Mouse (Mus musculus) midbrain, embryonic 13.5 days (tissue): Measurements from ENCODE around the gene Yae1d1. TPM values are rescaled to one million over a fixed set of nuclear protein-coding genes. Genes with fewer than 3 reads are reported as not detected.

ENCODE experiments used
- ATAC-seq: fragments of 200-750 bp; cut with Nextera tagmentation; 2 replicates; pipeline ENCODE4 v1.8.0; 2017; ENCODE audit warnings: mild to moderate bottlenecking, moderate TSS enrichment, moderate library complexity
- H3K27ac ChIP-seq: fragments of 300-500 bp; sonication (generic); 2 replicates; pipeline ENCODE4 v1.5.1; 2015; ENCODE audit warnings: inconsistent platforms, mild to moderate bottlenecking, moderate library complexity
- H3K27me3 ChIP-seq: fragments of 300-500 bp; sonication (generic); 2 replicates; pipeline ENCODE4 v1.6.1; 2015; ENCODE audit warnings: mild to moderate bottlenecking, inconsistent platforms
- H3K36me3 ChIP-seq: fragments of 300-500 bp; sonication (generic); 2 replicates; pipeline ENCODE4 v1.6.1; 2015; ENCODE audit warnings: mild to moderate bottlenecking, inconsistent platforms
- H3K4me1 ChIP-seq: fragments of 300-500 bp; sonication (generic); replicated peaks from 2 replicates; pipeline ENCODE4 v1.6.1; 2015; ENCODE audit warnings: inconsistent platforms
- H3K4me2 ChIP-seq: fragments of 300-500 bp; sonication (generic); replicated peaks from 2 replicates; pipeline ENCODE4 v1.6.1; 2015; ENCODE audit warnings: moderate library complexity, mild to moderate bottlenecking, inconsistent platforms
- H3K4me3 ChIP-seq: fragments of 300-500 bp; sonication (generic); replicated peaks from 2 replicates; pipeline ENCODE4 v1.5.1; 2015; ENCODE audit warnings: mild to moderate bottlenecking, inconsistent platforms
- H3K9ac ChIP-seq: fragments of 300-500 bp; sonication (generic); replicated peaks from 2 replicates; pipeline ENCODE4 v1.6.1; 2015; ENCODE audit warnings: mild to moderate bottlenecking, inconsistent platforms
- H3K9me3 ChIP-seq: fragments of 300-500 bp; sonication (generic); 2 replicates; pipeline ENCODE4 v1.6.1; 2016; ENCODE audit warnings: mild to moderate bottlenecking, inconsistent platforms
- WGBS: fragments of 180-500 bp; shearing (Covaris S2); methylation state at CpG from one replicate; pipeline ENCODE4 v1.1.7; 2015; 5-methylcytosine and 5-hydroxymethylcytosine counted together
- polyA plus RNA-seq: library from polyadenylated mRNA; unstranded; fragments of >200 nt; fragmentation: Nextera tagmentation; extraction: Ambion mirVana; gene quantifications from 2 replicates; pipeline ENCODE4 v1.2.1, GENCODE M21; 2015

Gene Yae1d1
- 99.6 and 104 TPM in 2 replicates for polyA plus RNA-seq

- Histone ChIP-seq H3K4me2 (peak within 1 kb of the TSS; percentile 67), H3K27me3 (no peaks in the 10 kb centered on the region), H3K27ac (peak within 1 kb of the TSS; percentile 78), H3K9ac (peak within 1 kb of the TSS; percentile 83), H3K9me3 (no peaks in the 10 kb centered on the region), H3K4me3 (peak within 1 kb of the TSS; percentile 82), H3K36me3 (peaks cover 3% of the 10 kb centered on the region; the same call in 1 of the 2 replicates), H3K4me1 (peaks cover 11% of the 10 kb centered on the region)
- ATAC-seq: peak; percentile 100
- WGBS: under 1% methylated on average over 54 of the region's 54 CpGs
Observed at GRCm38 (mm10) chr13:17992697-17993514, at the start of gene Yae1d1. Yae1d1 (minus strand) TSS chr13:17993349.

GRCm38 (mm10) chr13:18038814-18039213 is 45.7 kb upstream of the Yae1d1 start:
- Histone ChIP-seq H3K4me1 (no peaks in the 10 kb centered on the region), H3K9ac (no peak overlapping the region), H3K4me2 (no peak overlapping the region), H3K4me3 (no peak overlapping the region), H3K9me3 (no peaks in the 10 kb centered on the region), H3K27ac (no peak overlapping the region), H3K36me3 (no peaks in the 10 kb centered on the region), H3K27me3 (no peaks in the 10 kb centered on the region)
- no peak for ATAC-seq
- 80% methylated on average over 2 of the region's 2 CpGs for WGBS

GRCm38 (mm10) chr13:18016604-18017003 is 23.5 kb upstream of the Yae1d1 start:
- H3K27ac ChIP-seq: no peak overlapping the region
- no peaks in the 10 kb centered on the region for H3K27me3 ChIP-seq
- H3K9ac ChIP-seq: no peak overlapping the region
- H3K36me3 ChIP-seq: no peaks in the 10 kb centered on the region
- H3K4me2 ChIP-seq: no peak overlapping the region
- H3K9me3 ChIP-seq: no peaks in the 10 kb centered on the region
- ATAC-seq: no peak
- no peak overlapping the region for H3K4me3 ChIP-seq
- 72% methylated on average over 3 of the region's 3 CpGs for WGBS
- H3K4me1 ChIP-seq: no peaks in the 10 kb centered on the region

- no peaks in the 10 kb centered on the region for H3K9me3 ChIP-seq
- WGBS: 83% methylated on average over 6 of the region's 6 CpGs
Observed at GRCm38 (mm10) chr13:18013205-18013604, 20.1 kb upstream of the Yae1d1 start.

GRCm38 (mm10) chr13:18011055-18011454 is 17.9 kb upstream of the Yae1d1 start:
- Histone ChIP-seq H3K36me3 (no peaks in the 10 kb centered on the region), H3K4me3 (no peak overlapping the region), H3K9ac (no peak overlapping the region), H3K4me1 (no peaks in the 10 kb centered on the region), H3K27ac (no peak overlapping the region), H3K9me3 (no peaks in the 10 kb centered on the region), H3K27me3 (no peaks in the 10 kb centered on the region), H3K4me2 (no peak overlapping the region)
- WGBS: 84% methylated on average over 4 of the region's 4 CpGs
- ATAC-seq: no peak

More at GRCm38 (mm10) chr13:18013205-18013604, 20.1 kb upstream of the Yae1d1 start:
- Histone ChIP-seq H3K4me1 (no peaks in the 10 kb centered on the region), H3K4me3 (no peak overlapping the region), H3K4me2 (no peak overlapping the region), H3K36me3 (no peaks in the 10 kb centered on the region), H3K27ac (no peak overlapping the region), H3K9ac (no peak overlapping the region), H3K27me3 (no peaks in the 10 kb centered on the region)
- no peak for ATAC-seq

DNA sequence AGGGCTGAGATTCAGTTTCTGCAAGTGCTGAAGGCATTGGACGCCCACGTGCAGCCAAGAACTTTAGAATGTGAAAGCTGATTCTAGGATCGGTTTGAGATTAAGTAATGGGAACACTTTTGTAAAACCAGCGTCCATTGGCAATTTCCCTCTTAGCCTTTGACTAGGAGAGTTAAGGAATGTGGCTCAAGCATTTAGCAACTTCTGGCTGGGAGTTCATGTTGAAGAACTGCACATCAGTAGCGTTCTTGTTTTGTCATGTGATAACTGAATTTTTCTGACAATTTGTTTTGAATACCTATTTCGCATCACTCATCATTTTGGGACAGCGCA is 332 bp upstream of the Yae1d1 start:
- peaks cover 11% of the 10 kb centered on the region for H3K4me1 ChIP-seq
- H3K9ac ChIP-seq: peak overlapping the region; percentile 45
- ATAC-seq: no peak; the same call in 1 of the 2 replicates
- peaks cover 3% of the 10 kb centered on the region; the same call in 1 of the 2 replicates for H3K36me3 ChIP-seq
- WGBS: 40% methylated on average over 7 of the region's 7 CpGs
- H3K9me3 ChIP-seq: no peaks in the 10 kb centered on the region
- peak overlapping the region; percentile 78; the same call in 1 of the 2 replicates for H3K27ac ChIP-seq
- H3K27me3 ChIP-seq: no peaks in the 10 kb centered on the region
- H3K4me3 ChIP-seq: peak overlapping the region; percentile 82
- peak overlapping the region; percentile 67 for H3K4me2 ChIP-seq

DNA sequence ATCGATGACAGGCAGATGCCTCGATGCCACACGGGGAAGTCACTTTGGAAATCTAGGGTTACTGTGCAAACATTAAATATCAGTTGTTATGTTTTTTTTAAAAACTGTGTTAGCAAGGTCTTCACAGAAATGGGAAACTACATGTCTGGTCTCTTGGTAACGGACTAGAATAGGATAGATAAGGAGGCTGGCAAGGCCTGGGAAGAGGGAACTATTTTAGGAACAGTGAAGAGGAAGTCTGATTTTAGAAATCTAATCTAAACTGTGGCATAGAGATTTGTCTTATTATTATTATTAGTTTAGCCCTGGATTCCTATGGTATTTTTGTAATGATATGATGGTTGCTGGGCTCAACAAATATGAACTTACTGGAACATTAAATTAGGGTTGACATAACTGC is 1.1 kb downstream of the Yae1d1 start:
- no peaks in the 10 kb centered on the region for H3K9me3 ChIP-seq
- H3K27ac ChIP-seq: no peak overlapping the region
- ATAC-seq: no peak
- H3K36me3 ChIP-seq: peaks cover 10% of the 10 kb centered on the region
- no peak overlapping the region for H3K9ac ChIP-seq
- H3K4me2 ChIP-seq: peak overlapping the region; percentile 67
- H3K27me3 ChIP-seq: no peaks in the 10 kb centered on the region
- 92% methylated on average over 4 of the region's 4 CpGs for WGBS
- H3K4me3 ChIP-seq: peak overlapping the region; percentile 82
- H3K4me1 ChIP-seq: peaks cover 11% of the 10 kb centered on the region

- 53% methylated on average over 4 of the region's 4 CpGs for WGBS
- Histone ChIP-seq H3K4me3 (no peak overlapping the region), H3K36me3 (peaks cover 51% of the 10 kb centered on the region), H3K4me1 (no peaks in the 10 kb centered on the region), H3K27ac (no peak overlapping the region), H3K9ac (no peak overlapping the region), H3K9me3 (no peaks in the 10 kb centered on the region), H3K4me2 (no peak overlapping the region), H3K27me3 (no peaks in the 10 kb centered on the region)
- ATAC-seq: peak; percentile 37; the same call in 1 of the 2 replicates
Observed at GRCm38 (mm10) chr13:17983194-17983593, 10.0 kb downstream of the Yae1d1 start.

DNA sequence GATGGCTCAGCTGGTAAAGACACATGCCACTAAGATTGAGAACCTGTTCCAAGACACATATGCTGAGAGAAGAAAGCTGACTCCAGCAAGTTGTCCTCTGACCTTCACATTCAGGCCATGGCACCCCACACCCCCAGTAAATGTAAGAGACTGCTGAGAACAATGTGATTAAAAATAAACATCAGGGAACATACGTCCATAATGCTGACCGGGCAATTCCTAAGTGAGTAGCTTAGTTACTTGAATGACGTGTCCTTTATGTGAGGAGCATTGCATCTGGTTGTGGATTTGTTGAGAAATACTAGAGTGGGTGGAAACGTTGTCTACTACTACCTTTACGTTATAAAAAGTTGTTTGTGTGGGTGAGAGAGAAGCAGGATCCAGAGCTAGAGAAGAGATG is 10.5 kb downstream of the Yae1d1 start:
- Histone ChIP-seq H3K36me3 (peaks cover 49% of the 10 kb centered on the region), H3K27ac (no peak overlapping the region), H3K27me3 (no peaks in the 10 kb centered on the region), H3K4me1 (no peaks in the 10 kb centered on the region), H3K9me3 (no peaks in the 10 kb centered on the region), H3K4me3 (no peak overlapping the region), H3K4me2 (no peak overlapping the region), H3K9ac (no peak overlapping the region)
- WGBS: 88% methylated on average over 5 of the region's 5 CpGs
- no peak for ATAC-seq

GRCm38 (mm10) chr13:17976854-17977739 is 16.1 kb downstream of the Yae1d1 start:
- H3K36me3 ChIP-seq: peaks cover 8% of the 10 kb centered on the region
- no peak overlapping the region for H3K9ac ChIP-seq
- no peak overlapping the region for H3K4me3 ChIP-seq
- no peaks in the 10 kb centered on the region for H3K4me1 ChIP-seq
- WGBS: 87% methylated on average over 8 of the region's 8 CpGs
- H3K27ac ChIP-seq: no peak overlapping the region
- no peaks in the 10 kb centered on the region for H3K27me3 ChIP-seq
- no peak overlapping the region for H3K4me2 ChIP-seq
- no peak for ATAC-seq
- no peaks in the 10 kb centered on the region for H3K9me3 ChIP-seq

DNA sequence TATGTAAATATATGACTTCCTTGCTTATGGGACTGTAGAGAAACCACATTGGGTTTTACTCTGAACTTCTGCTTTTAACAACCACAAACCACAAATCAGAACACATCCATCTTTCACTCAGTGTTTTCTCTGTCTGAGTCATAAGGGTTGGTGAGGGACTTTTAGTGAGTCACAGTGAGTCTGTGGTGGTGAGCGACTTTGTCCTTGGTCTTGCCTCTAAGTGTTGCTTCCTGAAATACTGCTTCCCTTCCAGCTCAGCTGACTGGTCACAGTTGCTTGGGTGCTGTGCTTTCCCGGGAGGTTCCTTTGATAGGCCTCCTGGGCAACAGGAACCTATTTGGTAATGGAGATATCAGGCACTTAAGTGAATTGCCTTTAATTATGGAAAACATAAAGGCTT is 17.3 kb downstream of the Yae1d1 start:
- H3K4me1 ChIP-seq: no peaks in the 10 kb centered on the region
- no peak overlapping the region for H3K27ac ChIP-seq
- H3K27me3 ChIP-seq: no peaks in the 10 kb centered on the region
- H3K36me3 ChIP-seq: peaks cover 3% of the 10 kb centered on the region; the same call in 1 of the 2 replicates
- no peak overlapping the region for H3K4me3 ChIP-seq
- H3K9ac ChIP-seq: no peak overlapping the region
- H3K4me2 ChIP-seq: no peak overlapping the region
- ATAC-seq: no peak
- WGBS: 76% methylated on average over 2 of the region's 2 CpGs
- no peaks in the 10 kb centered on the region for H3K9me3 ChIP-seq

DNA sequence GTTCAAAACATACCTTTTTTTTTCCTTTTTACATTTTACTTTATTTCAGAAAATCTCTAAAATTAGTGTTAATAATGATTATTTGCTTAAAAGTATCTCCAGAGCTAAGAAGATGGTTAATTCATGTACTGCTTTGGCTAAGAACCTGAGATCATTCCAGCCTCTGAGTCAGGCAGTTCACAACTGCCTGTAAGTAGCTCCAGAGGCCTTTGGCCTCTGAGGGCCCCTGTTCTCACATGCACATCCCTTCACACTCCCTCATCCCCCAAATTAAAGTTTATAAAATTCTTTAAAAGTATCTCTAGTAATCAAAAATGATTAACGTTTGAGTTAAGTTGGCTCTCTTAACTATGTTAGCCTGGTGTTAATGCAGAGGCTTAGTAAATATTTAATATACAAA is 17.7 kb downstream of the Yae1d1 start:
- no peak for ATAC-seq

More for the DNA sequence above, 17.7 kb downstream of the Yae1d1 start:
- H3K4me2 ChIP-seq: no peak overlapping the region
- H3K4me3 ChIP-seq: no peak overlapping the region
- H3K36me3 ChIP-seq: peaks cover 3% of the 10 kb centered on the region; the same call in 1 of the 2 replicates
- H3K4me1 ChIP-seq: no peaks in the 10 kb centered on the region
- H3K9me3 ChIP-seq: no peaks in the 10 kb centered on the region
- no peak overlapping the region for H3K27ac ChIP-seq
- H3K27me3 ChIP-seq: no peaks in the 10 kb centered on the region
- H3K9ac ChIP-seq: no peak overlapping the region
- WGBS: 85% methylated on average over 1 of the region's 1 CpGs
